ENCODE assay signal across 24 mouse cellular contexts in the genomic region with DNA sequence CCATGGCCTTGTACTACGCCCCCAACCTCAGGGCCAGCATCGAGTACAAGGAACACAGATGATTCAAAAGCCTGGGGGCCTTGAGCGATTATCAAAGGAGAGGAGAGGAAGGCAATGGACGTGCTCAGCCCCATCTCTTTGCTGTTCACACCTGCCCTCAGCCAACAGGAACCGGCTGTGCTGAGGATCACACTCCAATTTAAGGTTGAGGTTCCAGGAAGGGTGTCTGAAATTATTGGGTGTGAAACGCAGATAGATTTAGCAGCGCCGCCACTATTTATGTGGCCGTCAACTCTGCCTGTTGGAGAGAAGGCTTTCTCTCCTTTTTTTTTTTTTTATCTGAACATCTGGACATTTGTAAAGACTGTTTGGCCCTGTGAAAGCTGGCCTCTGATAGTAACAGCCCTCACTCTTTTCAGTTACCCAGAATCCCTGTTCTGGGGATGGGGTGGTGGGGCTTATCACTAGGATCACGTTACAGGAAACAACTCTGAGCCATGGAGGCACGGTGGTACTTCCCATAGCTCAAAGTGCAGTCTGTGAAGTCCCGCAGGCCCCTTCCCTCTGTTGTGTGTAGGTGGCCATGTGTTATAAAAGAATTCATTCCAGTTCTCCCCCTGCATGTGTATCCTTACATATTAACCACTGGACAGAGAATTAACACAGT.
A peak's percentile ranks its signal among the peaks of the same experiment; 100 is the strongest.
DNase-seq lines count a peak whose midpoint lies in the region; ATAC-seq lines count a peak whose summit lies in the region.
"Had no signal": no experiment of that assay in that cellular context is flagged by ENCODE, and none has a peak within 500 bp of the region (broad histone marks: within the 10 kb centered on the region; RNA-seq: fewer than 3 reads in every experiment).

No protein-coding gene starts in this region.

- no peak overlapping the region for H3K9ac ChIP-seq in midbrain, embryonic 16.5 days (ENCODE audit: low read depth, low read length)
- H3K9ac ChIP-seq in limb, embryonic 13.5 days = no peak overlapping the region
- H3K9ac ChIP-seq: embryonic facial prominence, embryonic 13.5 days; forebrain, embryonic 12.5 days; hindbrain, embryonic 13.5 days had no signal

- no peak for ATAC-seq in midbrain, embryonic 16.5 days
- peak; percentile 72; the same call in 1 of the 2 replicates for ATAC-seq in limb, embryonic 13.5 days (ENCODE audit: low FRiP score, low read depth)
- ATAC-seq in inflammation-experienced regulatory T-cells, adult 6 months = no peak
- ATAC-seq: activated CD4-positive, CD25-positive, alpha-beta regulatory T cell, adult 4 months; forebrain, embryonic 16.5 days; hindbrain, postnatal 0 days; intestine, embryonic 16.5 days; Patski had no signal

- no peaks in the 10 kb centered on the region for H3K27me3 ChIP-seq in midbrain, embryonic 10.5 days (ENCODE audit: low read depth, poor library complexity, severe bottlenecking)
- no peaks in the 10 kb centered on the region for H3K27me3 ChIP-seq in midbrain, embryonic 16.5 days (ENCODE audit: control insufficient read depth, insufficient read depth, low read depth, low read length)
- peaks cover 26% of the 10 kb centered on the region for H3K27me3 ChIP-seq in limb, embryonic 13.5 days
- H3K27me3 ChIP-seq: CH12.LX; embryonic facial prominence, embryonic 13.5 days; forebrain, embryonic 12.5 days; hindbrain, embryonic 13.5 days had no signal

- 0 out of 2 replicates have a peak overlapping the region, but pooled peaks have one; percentile 24 for H3K27ac ChIP-seq in midbrain, embryonic 10.5 days (replicated peaks)
- H3K27ac ChIP-seq in midbrain, embryonic 16.5 days (ENCODE audit: low read length) = no peak overlapping the region
- H3K27ac ChIP-seq in limb, embryonic 13.5 days = no peak overlapping the region
- H3K27ac ChIP-seq: embryonic facial prominence, embryonic 13.5 days; forebrain, embryonic 12.5 days; hindbrain, embryonic 13.5 days; hindbrain, postnatal 0 days had no signal

- no peaks in the 10 kb centered on the region for H3K4me1 ChIP-seq in midbrain, embryonic 10.5 days
- no peaks in the 10 kb centered on the region for H3K4me1 ChIP-seq in midbrain, embryonic 16.5 days (ENCODE audit: control insufficient read depth, insufficient read depth, low read length)
- peaks cover 17% of the 10 kb centered on the region for H3K4me1 ChIP-seq in limb, embryonic 13.5 days
- H3K4me1 ChIP-seq: forebrain, embryonic 12.5 days; hindbrain, embryonic 13.5 days had no signal

- H3K4me3 ChIP-seq in midbrain, embryonic 10.5 days = no peak overlapping the region
- no peak overlapping the region for H3K4me3 ChIP-seq in midbrain, embryonic 16.5 days (ENCODE audit: low read depth, low read length)
- H3K4me3 ChIP-seq in limb, embryonic 13.5 days = no peak overlapping the region
- H3K4me3 ChIP-seq: embryonic facial prominence, embryonic 13.5 days; forebrain, embryonic 12.5 days; hindbrain, embryonic 13.5 days had no signal

- 84% methylated on average over 12 of the region's 12 CpGs for WGBS in midbrain, embryonic 10.5 days
- 79% methylated on average over 12 of the region's 12 CpGs for WGBS in midbrain, embryonic 16.5 days
- 14% methylated on average over 12 of the region's 12 CpGs for WGBS in limb, embryonic 13.5 days

- no peak overlapping the region for H3K4me2 ChIP-seq in midbrain, embryonic 16.5 days (ENCODE audit: low read length)
- no peak overlapping the region; the same call in 1 of the 2 replicates for H3K4me2 ChIP-seq in limb, embryonic 13.5 days (replicated peaks)
- H3K4me2 ChIP-seq: embryonic facial prominence, embryonic 13.5 days; forebrain, embryonic 12.5 days; hindbrain, embryonic 13.5 days had no signal

- no peaks in the 10 kb centered on the region for H3K36me3 ChIP-seq in midbrain, embryonic 10.5 days
- no peaks in the 10 kb centered on the region for H3K36me3 ChIP-seq in midbrain, embryonic 16.5 days (ENCODE audit: control insufficient read depth, insufficient read depth, low read length)
- H3K36me3 ChIP-seq in limb, embryonic 13.5 days = no peaks in the 10 kb centered on the region
- H3K36me3 ChIP-seq: embryonic facial prominence, embryonic 13.5 days; forebrain, embryonic 12.5 days; hindbrain, embryonic 13.5 days had no signal

- peak; percentile 24 for DNase-seq in embryo, embryonic 10 days (ENCODE audit: low spot score)
- DNase-seq in embryo, embryonic 9.5 days (ENCODE audit: extremely low spot score) = no peak
- DNase-seq in midbrain, embryonic 10.5 days (ENCODE audit: low spot score) = no peak
- DNase-seq in hindlimb bud, embryonic 11.5 days (ENCODE audit: extremely low spot score, low read depth, low spot score) = peak; percentile 12
- no peak for DNase-seq in urinary bladder, postnatal 10 days (ENCODE audit: low spot score)
- DNase-seq: adrenal gland, adult 2 months; cerebellum, adult 11-12 months; cerebellum, adult 9-10 months; cerebellum, postnatal 25 days; gastrocnemius, postnatal 14 days; heart, postnatal 10 days; heart, postnatal 4 days had no signal

- H3K9me3 ChIP-seq in midbrain, embryonic 10.5 days (replicated peaks) = no peaks in the 10 kb centered on the region
- H3K9me3 ChIP-seq in midbrain, embryonic 16.5 days (replicated peaks; ENCODE audit: control insufficient read depth, low read length, poor library complexity, severe bottlenecking) = no peaks in the 10 kb centered on the region
- no peaks in the 10 kb centered on the region for H3K9me3 ChIP-seq in limb, embryonic 13.5 days
- H3K9me3 ChIP-seq: embryonic facial prominence, embryonic 13.5 days; forebrain, embryonic 12.5 days; hindbrain, embryonic 13.5 days had no signal

Comparison
In these comparisons a context has a peak if more than half of its experiments do, and no peak if none do; other contexts are left out.
1. DNase-seq: peak in embryo, embryonic 10 days (single experiment) and hindlimb bud, embryonic 11.5 days (single experiment); none in embryo, embryonic 9.5 days (single experiment), midbrain, embryonic 10.5 days (single experiment) and urinary bladder, postnatal 10 days (single experiment).